Mouse (Mus musculus): ENCODE data around the gene Sall4.

- TF ChIP-seq CTCF (IDR thresholded peaks at IDR 0.05; ENCODE audit: borderline replicate concordance, insufficient read depth, low read depth, low read length): no peak
- TF ChIP-seq POLR2A (IDR thresholded peaks at IDR 0.05; ENCODE audit: borderline replicate concordance, insufficient read depth, low read length): no peak
These were observed 23.5 kb upstream of the Sall4 start for GRCm38 (mm10) chr2:168791115-168791802.

Data from cerebellum, adult 2 months (tissue).